Mouse (Mus musculus): ENCODE measurements around the gene Pear1.

Gene Pear1

DNA sequence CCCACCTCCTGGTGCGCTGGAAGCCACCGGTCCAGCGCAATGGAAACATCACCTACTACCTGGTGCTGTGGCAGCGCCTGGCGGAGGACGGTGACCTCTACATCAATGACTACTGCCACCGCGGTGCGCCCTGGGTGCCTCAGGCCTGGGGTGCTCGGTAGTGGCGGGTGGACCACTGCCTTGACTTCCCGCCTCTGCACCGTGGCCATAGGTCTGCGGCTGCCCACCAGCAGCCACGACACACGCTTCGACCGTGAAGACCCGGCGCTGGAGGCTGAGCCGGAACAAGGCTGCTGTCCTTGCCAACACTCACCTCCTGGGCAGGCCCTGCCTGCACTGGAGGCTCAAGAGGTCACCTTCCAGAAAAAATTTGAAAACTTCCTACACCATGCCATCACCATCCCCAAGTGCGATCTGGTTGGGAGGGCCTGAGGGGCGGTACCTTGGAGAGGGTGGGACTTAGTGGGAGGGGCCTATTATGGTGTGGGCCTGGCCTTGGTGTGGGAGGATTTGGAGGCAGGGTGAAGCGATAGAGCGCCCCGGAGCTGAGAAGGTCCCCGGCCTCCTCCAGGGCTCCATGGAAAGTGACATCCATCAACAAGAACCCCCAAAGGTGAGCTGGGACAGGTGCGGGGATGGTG, 14.7 kb downstream of the Pear1 start:
- DNase-seq (ENCODE audit: low read depth) = no peak

GRCm38 (mm10) chr3:87804038-87804677, 19.9 kb downstream of the Pear1 start:
- no peak for DNase-seq (ENCODE audit: low read depth)

DNA sequence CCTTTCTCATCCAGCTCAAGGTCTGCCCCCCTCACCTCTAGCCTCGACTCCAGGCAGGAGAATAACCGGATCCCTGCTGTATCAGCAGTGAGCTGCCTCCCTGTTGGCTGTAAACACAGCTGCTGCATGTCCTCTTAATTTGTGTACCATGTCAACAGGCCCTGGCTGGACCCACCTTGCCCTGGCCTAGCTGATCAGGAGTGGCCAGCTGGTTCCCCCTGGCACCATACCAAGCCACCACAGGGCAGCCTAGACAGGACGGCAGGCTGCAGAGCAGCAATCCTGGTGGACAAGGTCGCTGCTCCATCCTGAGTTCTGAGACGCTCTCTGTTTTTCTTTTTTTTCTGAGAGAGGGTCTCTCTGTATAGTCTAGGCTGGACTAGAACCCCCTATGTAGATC, 22.4 kb downstream of the Pear1 start:
- DNase-seq (ENCODE audit: low read depth) = no peak

GRCm38 (mm10) chr3:87796736-87797334, 27.3 kb downstream of the Pear1 start, which contains the start of gene Insrr:
TSS of gene Insrr (plus strand) at chr3:87796951.
- no peak for DNase-seq (ENCODE audit: low read depth)

DNA sequence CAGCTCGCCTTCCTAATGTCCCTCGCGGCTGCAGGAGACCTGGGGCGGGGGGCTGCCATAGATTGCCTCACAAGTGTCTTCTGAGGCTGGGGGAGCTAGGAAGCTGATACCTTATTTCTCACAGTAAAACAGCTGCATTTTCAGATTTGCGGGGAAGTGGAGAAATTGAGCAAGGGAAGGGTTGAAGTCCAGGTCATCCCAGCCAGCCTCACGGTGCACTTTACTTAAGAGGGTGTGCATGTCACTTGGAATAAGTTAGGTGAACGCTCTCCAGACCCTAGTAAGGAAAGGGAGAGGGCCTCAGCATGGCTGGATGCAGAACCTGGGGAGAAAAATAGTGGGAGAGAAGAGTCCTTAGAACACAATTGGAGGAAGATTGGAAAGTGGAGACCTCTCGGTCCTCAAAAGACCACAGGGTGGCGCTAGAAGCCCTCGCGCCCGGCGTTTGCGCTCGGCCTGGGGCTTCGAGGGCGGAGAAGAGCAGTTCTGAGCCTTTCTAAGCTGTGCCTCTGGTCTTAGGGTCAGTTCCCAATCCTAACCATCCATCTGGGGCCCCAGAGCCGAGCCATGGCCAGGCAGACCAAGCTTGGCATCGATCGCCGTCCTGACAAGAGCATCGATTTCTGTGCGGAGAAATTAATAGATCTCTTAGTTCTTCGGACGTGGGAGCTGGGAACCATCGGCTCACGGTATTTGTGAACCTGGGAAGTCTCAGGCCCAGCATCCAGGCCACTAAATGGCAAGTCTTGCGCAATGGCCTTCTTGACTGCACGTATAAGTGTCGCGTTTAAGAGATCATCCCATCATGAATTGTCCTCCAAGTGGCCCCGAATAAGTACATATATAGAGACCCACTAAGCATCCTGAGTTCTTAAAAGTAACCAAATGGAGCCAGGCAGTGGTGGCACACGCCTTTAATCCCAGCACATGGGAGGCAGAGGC, 28.5 kb downstream of the Pear1 start:
- DNase-seq (ENCODE audit: low read depth) = peak; percentile 34

DNA sequence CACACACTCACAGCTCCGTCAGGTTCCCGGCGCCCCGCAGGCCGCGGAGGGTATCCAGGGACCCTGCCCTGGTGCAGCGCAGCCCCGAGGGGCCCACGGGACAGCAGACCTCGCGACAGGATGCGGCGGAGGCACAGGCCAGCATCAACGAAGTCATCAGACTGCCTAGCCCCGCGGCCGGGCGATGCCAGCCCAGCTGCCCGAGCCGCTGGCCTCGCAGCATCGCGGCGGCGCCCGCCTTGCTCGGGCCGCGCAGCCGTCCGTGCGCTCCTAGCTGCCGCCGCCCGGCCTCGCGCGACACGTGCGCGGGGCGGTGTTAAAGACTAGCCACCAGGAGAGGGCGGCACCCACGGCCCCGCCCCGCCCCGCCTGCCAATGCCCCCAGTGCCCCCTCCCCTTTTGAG, 29.2 kb downstream of the Pear1 start, which contains the start of gene Ntrk1:
Gene Ntrk1, minus strand, starts transcription at position 241 of the 404 bp plus-strand sequence.
- DNase-seq (ENCODE audit: low read depth) = no peak

DNA sequence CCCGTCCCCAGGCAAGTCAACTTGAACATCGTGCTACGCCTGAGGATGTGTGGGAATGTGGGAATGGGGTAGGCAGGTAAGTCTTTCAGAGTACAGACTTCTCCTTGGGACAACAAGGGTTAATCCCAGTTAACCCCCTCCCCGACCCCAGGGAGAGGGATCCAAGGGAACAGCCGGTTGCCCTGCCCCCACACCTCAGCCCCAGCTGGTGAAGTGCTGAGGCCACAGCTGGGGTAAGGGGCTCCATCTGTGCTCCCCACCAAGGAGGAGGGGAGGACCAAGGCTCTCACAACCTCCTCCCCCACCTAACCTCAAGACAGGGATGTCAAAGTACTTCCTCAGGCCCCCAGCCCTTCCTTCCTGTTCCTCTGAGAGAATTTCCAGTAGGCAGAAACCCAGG, 34.3 kb downstream of the Pear1 start:
- DNase-seq (ENCODE audit: low read depth) = no peak

GRCm38 (mm10) chr3:87789248-87789647, 34.9 kb downstream of the Pear1 start:
- no peak for DNase-seq (ENCODE audit: low read depth)

- DNase-seq (ENCODE audit: low read depth) = peak; percentile 19
Observed at GRCm38 (mm10) chr3:87785626-87786214, 38.4 kb downstream of the Pear1 start.

- no peak for DNase-seq (ENCODE audit: low read depth)
Observed at GRCm38 (mm10) chr3:87785156-87785555, 39.0 kb downstream of the Pear1 start.

GRCm38 (mm10) chr3:87783282-87784023, 40.7 kb downstream of the Pear1 start:
- DNase-seq (ENCODE audit: low read depth) = no peak

DNA sequence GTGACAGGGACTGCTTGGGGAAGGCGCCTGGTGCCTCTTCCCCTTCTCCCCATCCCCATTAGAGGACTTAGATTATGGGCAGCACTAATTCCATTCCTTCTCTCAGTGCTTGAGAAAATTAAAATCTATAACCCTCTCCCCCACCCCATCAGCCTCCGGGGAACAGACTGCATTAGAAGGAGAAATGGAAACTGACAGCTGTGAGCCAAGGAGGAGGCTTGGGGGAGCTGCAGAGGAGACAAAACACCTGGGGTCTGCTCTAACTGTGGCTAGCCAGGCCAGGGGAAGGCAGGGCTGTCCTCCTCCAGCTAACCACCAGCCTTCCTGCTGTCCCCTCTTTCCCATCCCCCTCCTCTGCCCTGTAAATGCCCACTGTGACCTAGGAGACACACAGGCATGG, 45.0 kb downstream of the Pear1 start:
- no peak for DNase-seq (ENCODE audit: low read depth)

DNA sequence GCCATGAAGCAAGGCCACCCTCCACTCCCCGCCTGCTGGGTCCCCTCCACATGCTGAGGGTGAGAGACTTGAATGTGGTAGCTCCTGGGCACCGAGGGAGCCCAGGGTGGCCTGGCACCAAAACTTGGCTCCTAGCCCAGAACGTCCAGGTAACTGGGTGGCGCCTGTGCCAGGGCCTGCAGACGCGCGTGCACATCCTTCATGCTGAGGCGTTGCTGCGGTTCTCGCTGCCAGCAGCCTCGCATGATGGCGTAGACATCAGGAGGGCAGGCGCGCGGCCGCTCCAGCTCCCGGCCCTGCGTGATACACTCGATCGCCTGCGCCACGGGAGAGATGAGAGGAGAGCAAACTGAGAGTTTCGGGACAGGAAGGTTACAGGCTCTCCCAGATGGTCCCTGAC, 45.8 kb downstream of the Pear1 start:
- no peak for DNase-seq (ENCODE audit: low read depth)

DNA sequence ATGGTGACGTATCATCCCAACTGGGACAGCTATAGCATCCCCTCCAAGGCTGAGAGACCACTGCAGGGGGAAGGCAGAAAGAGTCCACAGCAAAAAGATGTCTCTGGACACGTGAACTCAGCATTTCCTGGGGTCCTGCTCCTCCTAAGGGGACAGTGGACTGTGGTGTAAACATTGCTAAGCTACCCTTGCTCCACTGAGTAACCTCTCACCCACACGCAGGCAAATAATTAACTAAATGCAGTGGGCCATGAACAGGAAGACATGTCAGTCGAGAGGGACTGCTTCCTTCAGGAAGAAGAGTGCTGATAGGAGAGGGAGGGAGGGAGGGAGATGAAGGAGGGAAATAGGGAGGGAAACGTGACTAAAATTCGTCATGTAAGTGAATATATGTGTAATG, 53.0 kb downstream of the Pear1 start:
- DNase-seq (ENCODE audit: low read depth) = no peak

GRCm38 (mm10) chr3:87770280-87770679, 53.8 kb downstream of the Pear1 start:
- peak; percentile 84 for DNase-seq (ENCODE audit: low read depth)

- no peak for DNase-seq (ENCODE audit: low read depth)
Observed at GRCm38 (mm10) chr3:87769506-87769905, 54.6 kb downstream of the Pear1 start.

GRCm38 (mm10) chr3:87768844-87769243, 55.3 kb downstream of the Pear1 start:
- DNase-seq (ENCODE audit: low read depth) = peak; percentile 96

- peak; percentile 51 for DNase-seq (ENCODE audit: low read depth)
Observed at GRCm38 (mm10) chr3:87768431-87768830, 55.7 kb downstream of the Pear1 start.

DNA sequence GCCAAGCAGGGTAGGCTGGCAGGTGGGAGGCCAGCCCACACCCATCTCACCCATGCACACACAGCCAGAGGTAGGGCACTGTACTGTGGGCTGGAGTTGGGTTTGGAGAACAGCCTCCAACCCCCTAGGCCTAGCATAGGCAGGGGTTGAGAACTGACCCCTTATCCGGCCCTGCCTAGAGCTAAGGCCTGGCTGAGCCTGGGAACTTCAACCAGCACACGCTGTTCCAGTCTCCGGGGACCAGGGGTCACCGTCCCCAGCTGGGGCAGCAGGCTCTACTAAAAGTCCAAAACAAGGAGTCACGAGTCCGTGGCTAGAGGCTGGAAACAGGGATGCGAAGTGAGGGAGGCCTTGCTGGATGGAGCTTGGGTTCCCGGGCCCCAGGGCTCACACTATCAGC, 56.3 kb downstream of the Pear1 start:
- peak; percentile 40 for DNase-seq (ENCODE audit: low read depth)

DNA sequence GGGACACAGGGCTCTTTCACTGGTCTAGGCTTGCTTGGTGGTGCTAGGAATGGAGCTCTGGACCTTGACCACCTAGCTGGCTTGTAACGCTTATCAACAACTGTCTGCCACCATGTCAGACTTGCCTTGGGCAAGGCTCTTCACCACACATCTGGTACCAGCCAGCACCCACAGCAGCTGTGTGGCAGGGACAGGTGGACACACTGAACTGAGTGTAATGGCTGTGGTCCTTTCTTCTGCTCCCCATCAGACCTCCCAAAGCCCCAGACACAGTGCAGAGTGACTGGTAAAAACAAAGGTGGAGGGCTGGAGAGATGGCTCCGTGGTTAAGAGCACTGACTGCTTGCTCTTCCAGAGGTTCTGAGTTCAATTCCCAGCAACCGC, 57.8 kb downstream of the Pear1 start:
- no peak for DNase-seq (ENCODE audit: low read depth)

GRCm38 (mm10) chr3:87765631-87766283, 58.3 kb downstream of the Pear1 start:
- DNase-seq (ENCODE audit: low read depth) = no peak

All from NIH3T3 (cell line).